Mouse (Mus musculus): Measurements from ENCODE around the gene Fev. TPM values are rescaled to one million over a fixed set of nuclear protein-coding genes. Genes with fewer than 3 reads are reported as not detected.

The Fev gene
- total RNA-seq, 2 experiments from 2014 or later: not detected

DNA sequence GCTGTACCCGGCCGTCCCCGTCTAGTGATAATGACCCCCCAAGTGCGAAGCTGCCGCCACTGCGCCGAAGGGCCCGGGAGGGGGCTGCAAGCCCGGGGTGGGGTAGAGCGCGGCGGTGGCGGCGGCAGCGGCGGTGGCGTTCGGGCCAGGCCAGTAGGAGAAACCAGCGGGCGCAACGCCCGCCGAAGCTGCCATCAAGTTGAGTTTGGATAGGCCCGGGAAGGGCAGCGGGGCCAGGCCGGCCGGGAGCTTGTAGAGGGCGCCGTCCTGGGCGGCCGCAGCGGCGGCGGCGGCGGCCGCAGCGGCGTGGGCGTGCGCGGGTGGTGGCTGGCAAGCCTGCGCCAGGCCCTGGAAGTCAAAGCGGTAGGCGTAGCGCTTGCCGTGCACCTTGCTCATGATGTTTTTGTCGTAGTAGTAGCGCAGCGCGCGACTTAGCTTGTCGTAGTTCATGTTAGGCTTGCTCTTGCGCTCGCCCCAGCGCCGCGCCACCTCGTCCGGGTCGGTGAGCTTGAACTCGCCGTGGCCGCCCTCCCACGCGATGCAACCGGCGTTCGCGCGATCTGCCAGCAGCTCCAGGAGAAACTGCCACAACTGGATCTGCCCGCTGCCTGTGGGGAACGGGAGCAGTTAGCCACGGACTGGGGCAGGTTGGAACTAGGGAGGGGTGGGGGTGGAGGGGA is 3.0 kb downstream of the Fev start:
- ATAC-seq (replicated peaks; ENCODE audit: low FRiP score, poor library complexity, severe bottlenecking): no peak

GRCm38 (mm10) chr1:74880785-74881360 is 4.3 kb downstream of the Fev start:
- ATAC-seq (replicated peaks; ENCODE audit: low FRiP score, poor library complexity, severe bottlenecking): no peak

- no peak for ATAC-seq (replicated peaks; ENCODE audit: low FRiP score, poor library complexity, severe bottlenecking)
Observed at GRCm38 (mm10) chr1:74877199-74877598, 8.0 kb downstream of the Fev start.

DNA sequence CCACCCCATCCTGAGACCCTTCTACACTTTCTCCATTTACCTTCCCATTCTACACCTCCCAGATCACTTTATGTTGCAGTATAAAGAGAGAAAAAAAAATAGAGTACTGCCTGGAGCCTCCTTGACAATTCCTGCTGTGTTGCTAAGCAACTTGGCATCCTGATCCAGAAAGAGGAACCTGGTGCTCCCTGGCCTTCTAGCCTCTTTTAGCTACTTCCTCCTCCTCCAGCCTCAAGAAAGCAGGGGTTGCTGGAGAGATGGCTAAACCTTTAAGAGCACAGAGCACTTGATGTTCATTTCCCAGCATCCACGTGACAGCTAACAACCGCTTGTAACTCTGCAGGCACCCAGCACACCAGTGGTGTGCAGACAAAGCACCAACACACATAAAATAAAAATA is 13.0 kb downstream of the Fev start:
- no peak for ATAC-seq (replicated peaks; ENCODE audit: low FRiP score, poor library complexity, severe bottlenecking)

- no peak for ATAC-seq (replicated peaks; ENCODE audit: low FRiP score, poor library complexity, severe bottlenecking)
Observed at GRCm38 (mm10) chr1:74861783-74862182, 23.4 kb downstream of the Fev start.

DNA sequence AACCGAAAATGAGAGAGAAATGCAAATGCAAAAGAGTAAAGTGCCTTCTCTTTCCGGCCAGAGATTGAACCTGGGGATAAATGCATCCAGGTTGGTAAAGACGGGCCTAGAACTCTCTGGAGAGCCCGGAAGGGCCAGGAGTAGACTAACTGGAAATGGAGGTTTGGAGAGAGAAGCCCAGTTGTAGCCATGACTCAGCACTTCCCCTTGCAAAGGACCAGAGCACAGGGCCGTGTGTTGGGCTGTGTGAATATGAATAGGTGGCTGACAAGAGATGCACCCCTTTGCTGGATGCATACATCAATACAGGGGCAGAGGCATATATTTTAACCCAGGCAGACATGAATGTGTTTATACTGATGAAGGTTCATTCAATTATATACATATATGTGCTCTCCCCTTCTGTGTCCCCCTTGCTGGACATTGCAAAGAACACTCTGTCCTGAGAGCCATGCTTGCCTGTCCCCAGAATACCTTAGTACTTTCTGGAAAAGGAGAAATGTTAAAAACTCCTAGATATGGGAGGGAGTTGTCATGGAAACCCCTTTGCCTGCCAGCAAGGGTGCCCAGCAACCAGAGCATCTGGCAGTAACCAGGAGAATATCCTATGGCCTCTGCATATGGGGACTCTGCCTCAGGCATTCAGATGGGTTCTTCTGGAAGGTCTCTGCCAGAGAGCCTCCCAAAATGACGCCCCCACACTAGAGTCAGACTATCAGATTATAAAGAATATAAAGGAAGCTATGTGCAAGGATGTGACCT is 25.8 kb downstream of the Fev start:
- ATAC-seq (replicated peaks; ENCODE audit: low FRiP score, poor library complexity, severe bottlenecking): no peak

- no peak for ATAC-seq (replicated peaks; ENCODE audit: low FRiP score, poor library complexity, severe bottlenecking)
Observed at GRCm38 (mm10) chr1:74858805-74859204, 26.4 kb downstream of the Fev start.

DNA sequence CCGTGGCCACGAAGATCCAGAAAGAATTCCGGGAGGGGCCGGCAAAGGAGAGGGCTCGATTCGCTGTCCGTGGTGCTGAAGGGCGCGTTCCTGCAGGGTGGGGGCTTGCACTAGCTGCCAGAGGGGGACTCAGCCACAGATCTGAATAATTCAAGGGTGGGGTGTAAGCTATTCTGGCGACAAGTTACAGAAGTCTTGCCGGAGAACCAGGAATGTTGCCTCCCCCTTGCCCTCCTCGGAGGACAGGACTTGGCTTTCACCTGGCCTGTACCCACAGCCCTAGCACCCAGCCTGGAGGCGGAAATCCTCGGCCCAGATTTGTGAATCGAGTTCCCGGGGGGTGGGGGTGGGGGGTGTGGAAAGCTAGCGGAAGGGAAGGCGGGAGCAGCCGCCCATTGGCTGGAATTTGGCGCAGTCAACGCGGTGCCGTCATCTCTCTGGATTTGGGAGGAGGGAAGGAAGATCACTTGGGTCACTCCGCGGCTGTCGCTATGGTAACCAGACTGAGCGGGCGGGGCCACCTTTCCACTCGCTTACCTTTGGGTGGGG is 27.0 kb downstream of the Fev start:
- ATAC-seq (replicated peaks; ENCODE audit: low FRiP score, poor library complexity, severe bottlenecking): no peak

DNA sequence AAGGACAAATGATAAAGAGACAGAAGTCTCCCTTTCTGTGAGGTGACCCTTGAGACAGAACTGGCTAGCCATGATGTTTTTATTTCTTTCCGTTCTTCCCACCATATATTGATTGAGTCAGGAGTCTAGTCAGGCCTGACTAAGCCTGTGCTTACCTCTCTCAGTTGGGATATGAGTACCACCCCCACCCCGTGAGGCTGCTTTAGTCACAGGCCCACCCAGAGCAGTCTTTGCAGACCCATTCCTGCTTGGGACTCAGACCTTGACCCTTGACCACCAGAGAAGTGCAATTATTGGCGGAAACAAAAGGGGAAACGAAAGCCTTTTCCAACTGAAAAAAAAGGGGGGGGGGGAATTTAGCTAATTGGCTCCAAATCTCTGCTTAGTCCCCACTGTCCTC is 27.5 kb downstream of the Fev start:
- no peak for ATAC-seq (replicated peaks; ENCODE audit: low FRiP score, poor library complexity, severe bottlenecking)

DNA sequence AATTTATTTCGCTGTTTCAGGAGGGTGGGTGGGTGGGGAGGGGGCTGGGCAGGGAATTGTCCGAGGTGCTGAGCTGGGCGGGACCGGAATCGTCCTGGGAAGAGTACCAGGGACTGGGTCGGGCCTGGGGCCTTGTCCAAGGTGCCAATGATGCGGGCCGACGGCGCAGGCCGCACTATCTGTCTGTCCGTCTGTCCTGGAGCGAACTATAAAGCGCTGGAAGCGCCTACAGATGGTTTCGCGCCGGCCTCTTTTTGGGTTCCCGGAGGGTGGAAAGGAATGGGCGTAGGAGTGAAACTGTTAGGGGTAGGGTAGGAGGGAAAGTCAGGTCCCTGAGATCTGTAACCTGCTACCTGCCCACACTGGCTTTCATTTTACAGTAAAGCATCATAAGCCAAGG is 28.0 kb downstream of the Fev start:
- ATAC-seq (replicated peaks; ENCODE audit: low FRiP score, poor library complexity, severe bottlenecking): no peak

DNA sequence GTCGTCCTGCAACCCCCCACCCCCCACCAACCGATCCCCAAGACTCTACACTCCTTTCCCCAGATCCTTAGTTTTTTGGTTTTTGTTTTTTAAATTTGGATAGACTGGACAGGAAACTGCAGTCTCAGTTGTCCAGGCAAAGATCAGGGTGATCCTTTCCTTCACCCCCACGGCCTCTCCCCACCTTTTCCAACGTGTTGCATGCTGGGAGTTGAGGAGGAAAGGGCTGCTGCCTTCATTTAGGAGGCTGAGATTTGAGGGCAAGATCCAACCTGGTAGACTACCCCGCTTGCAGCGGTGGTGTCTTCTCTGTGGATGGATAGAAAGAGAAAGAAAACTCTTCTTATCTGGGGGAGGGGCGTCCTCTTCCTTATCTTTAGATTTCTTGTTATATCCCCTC is 28.4 kb downstream of the Fev start:
- no peak for ATAC-seq (replicated peaks; ENCODE audit: low FRiP score, poor library complexity, severe bottlenecking)

DNA sequence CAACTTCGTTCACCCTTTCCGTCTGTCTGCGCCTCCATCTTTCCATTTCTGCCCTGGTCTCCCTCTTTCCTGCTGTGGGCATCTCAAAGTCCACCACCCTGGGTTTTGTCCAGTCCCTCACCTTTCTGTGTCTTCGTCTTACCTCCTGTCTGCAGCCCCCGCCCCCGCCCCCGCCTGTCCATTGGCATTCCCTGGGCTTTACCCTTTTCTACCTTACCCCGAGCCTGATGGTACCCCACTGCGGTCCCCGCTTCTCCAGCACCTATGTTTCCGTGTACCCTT is 28.8 kb downstream of the Fev start:
- no peak for ATAC-seq (replicated peaks; ENCODE audit: low FRiP score, poor library complexity, severe bottlenecking)

DNA sequence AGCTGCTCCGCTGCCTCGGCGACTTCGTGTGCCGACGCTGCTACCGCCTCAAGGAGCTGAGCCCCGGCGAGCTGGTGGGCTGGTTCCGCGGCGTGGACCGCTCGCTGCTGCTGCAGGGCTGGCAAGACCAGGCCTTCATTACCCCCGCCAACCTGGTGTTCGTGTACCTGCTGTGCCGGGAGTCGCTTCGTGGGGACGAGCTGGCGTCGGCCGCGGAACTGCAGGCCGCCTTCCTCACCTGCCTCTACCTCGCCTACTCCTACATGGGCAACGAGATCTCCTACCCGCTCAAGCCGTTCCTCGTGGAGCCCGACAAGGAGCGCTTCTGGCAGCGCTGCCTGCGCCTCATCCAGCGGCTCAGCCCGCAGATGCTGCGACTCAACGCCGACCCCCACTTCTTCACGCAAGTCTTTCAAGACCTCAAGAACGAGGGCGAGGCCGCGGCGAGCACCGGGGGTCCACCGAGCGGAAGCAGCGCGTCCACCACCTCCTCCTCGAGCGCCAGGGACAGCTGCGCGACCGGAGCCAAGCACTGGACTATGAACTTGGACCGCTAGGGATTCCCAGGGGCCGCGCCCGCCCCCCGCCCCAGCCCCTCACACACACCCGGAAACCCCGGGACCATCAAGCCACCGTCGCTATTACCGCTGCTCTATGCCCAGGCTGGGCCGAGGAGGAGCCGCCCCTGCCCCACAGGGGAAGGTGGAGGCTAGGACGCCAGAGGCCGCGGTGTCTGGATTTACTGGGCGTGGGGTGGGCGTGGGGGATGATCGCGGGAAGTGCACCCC is 29.4 kb downstream of the Fev start:
- ATAC-seq (replicated peaks; ENCODE audit: low FRiP score, poor library complexity, severe bottlenecking): no peak

GRCm38 (mm10) chr1:74855156-74855555 is 30.1 kb downstream of the Fev start:
- ATAC-seq (replicated peaks; ENCODE audit: low FRiP score, poor library complexity, severe bottlenecking): no peak

DNA sequence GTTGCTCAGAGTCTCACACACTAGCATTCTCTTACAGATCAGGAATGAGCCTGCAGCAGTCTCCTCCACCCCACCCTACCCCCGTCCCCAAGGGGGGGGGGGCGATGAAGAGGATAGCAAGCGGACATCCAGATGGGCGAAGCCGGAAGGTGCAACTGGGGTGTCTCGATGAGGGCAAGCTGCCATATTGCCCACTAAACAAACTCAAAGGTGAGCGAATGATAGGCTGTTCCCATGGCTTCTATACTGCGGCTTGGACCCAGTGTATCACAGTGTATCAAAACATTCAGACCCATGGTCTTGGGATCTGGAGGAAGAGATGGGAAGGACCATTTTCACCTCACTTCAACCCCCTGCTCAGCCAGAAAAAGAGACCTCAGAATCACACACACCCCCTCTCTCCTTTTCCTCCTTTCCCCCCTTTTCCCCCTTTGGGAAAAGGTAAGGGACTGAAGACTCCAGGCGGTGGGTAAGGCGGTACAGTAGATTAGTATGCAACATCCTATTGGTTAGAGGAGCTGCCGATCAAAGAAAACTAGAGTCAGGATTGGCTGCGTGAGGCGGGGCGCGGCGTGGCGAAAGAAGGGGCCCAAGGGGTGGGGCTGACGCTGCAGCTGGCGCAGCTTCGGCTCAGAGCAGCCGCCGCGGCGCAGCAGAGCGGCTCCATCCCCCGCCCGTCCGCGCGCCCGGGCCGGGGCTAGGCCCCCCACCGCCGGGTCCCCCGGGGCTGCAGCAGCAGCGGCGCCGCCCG is 30.7 kb downstream of the Fev start, which contains the start of gene Cdk5r2:
Gene Cdk5r2, plus strand, starts transcription at position 629 of the 751 bp plus-strand sequence.
- ATAC-seq (replicated peaks; ENCODE audit: low FRiP score, poor library complexity, severe bottlenecking): no peak

GRCm38 (mm10) chr1:74851001-74851775 is 34.0 kb downstream of the Fev start:
- no peak for ATAC-seq (replicated peaks; ENCODE audit: low FRiP score, poor library complexity, severe bottlenecking)

DNA sequence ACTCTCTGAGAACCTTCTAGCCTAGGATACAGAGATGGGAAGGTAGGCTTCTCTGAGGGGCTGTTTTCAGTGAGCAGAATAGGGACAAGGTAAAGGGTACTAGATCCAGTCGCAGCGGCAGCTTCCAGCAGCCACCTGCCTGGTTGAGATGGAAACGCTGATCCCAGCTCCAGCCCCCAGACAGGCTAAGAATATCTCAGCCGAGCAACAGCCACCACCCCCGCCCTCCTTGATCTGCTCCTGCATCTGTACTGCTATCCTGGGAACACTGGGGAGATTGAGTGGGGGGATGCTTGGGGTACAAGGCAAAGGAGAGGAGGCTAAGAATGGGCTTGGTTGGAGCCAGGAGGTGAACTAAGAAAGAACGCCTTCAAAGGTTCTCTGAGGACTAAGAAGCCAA is 35.0 kb downstream of the Fev start:
- no peak for ATAC-seq (replicated peaks; ENCODE audit: low FRiP score, poor library complexity, severe bottlenecking)

- ATAC-seq (replicated peaks; ENCODE audit: low FRiP score, poor library complexity, severe bottlenecking): no peak
Observed at GRCm38 (mm10) chr1:74848946-74849345, 36.3 kb downstream of the Fev start.

DNA sequence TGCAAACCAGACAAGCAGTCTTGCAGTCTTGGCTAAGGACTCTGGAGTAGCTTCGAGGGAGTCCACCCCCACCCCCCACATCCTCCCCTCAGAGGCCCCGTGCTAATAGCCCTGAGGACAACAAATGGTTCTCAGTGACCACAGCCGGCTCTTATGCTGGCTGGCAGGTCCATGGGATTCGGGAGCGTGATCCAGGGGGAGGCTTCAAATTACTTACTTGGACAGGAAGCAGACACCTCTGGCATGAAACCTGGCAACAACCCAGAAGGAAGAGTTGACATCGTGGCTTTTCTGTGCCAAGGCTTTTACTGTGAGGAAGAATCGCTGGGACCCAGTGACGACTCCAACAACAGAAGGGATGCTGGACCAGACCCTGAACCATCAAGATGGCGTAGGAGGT is 38.9 kb downstream of the Fev start:
- ATAC-seq (replicated peaks; ENCODE audit: low FRiP score, poor library complexity, severe bottlenecking): no peak

All from erythroid progenitor cell, adult 5-6 weeks (primary cell).